Mouse (Mus musculus) CH12.LX (cell line): Measurements from ENCODE around the gene Prkci.

Source experiments
- CTCF ChIP-seq, 2 experiments: IDR thresholded peaks in 1 of 2; conservative IDR thresholded peaks in 1 of 2; 2 replicates each; pipeline ENCODE4 v1.5.1; 2011 to 2012; ENCODE audit warnings: low read depth in 2 of 2, low read length in 2 of 2, improper control_type of control experiment in 1 of 2, inconsistent platforms in 1 of 2, mild to moderate bottlenecking in 1 of 2, moderate library complexity in 1 of 2
- NRF1 ChIP-seq: IDR thresholded peaks from 2 replicates; pipeline ENCODE4 v1.6.1; 2014; ENCODE audit warnings: low read depth, mild to moderate bottlenecking, inconsistent platforms, low read length, improper control_type of control experiment, moderate library complexity
- POLR2A ChIP-seq: IDR thresholded peaks from 2 replicates; pipeline ENCODE4 v1.6.1; 2011; ENCODE audit warnings: low read depth, mild to moderate bottlenecking, improper control_type of control experiment, low read length

DNA sequence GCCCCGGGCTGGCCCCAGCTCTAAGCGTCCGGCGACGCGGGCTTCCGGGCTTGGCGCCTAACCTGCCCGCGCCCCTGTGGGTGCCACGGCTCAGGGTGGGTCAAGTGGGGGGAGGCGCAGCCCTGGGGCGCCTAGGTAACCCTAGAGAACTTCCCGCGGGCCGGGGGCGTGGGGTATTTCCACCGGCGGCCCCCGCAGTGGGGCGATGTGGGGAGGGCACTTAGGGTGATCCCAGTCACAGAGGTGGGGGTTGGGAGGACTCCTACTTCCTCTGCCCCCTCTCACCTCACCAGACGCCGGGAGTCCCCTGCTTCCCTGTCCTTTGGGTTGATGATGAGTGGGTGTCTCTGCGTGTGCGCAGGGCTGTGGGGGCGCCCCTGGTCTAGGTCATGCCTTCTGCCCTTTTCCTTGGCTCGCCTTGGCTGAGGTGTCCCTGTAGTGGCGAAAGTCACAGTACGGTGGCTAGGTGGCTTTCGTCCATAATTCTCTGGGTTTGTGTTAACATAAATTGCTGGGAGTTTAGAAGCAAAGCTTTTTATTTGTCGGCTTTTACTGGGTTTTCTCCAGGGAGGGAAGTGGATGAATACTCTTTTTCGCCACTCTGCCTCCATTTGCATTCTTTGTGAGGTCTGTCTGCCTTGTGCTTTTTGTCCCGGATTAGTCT lies 100.1 kb downstream of the Prkci start:
- TF ChIP-seq CTCF (conservative IDR thresholded peaks at IDR 0.05 in 1 of 2, IDR thresholded peaks at IDR 0.05 in 1 of 2; ENCODE audit: low read depth in 2 of 2, low read length in 2 of 2) = 0 out of 4 replicates have a peak, but pooled peaks of 1 of the 2 experiments have one; percentile 15
- TF ChIP-seq POLR2A = no peak; the same call in none of the 2 replicates
- TF ChIP-seq NRF1 = peak; percentile 75
